Mouse (Mus musculus) liver, postnatal 0 days (tissue): ENCODE measurements around the gene Slc38a4.
A peak's percentile ranks its signal among the peaks of the same experiment; 100 is the strongest.

ENCODE experiments used
- CTCF ChIP-seq: sonication (generic); IDR thresholded peaks from 2 replicates; pipeline ENCODE4 v1.5.1; 2016; ENCODE audit warnings: antibody characterized with exemption, low read depth
- EP300 ChIP-seq: IDR thresholded peaks from 2 replicates; pipeline ENCODE4 v1.6.1; 2016; ENCODE audit warnings: antibody characterized with exemption, low read depth, mild to moderate bottlenecking

DNA sequence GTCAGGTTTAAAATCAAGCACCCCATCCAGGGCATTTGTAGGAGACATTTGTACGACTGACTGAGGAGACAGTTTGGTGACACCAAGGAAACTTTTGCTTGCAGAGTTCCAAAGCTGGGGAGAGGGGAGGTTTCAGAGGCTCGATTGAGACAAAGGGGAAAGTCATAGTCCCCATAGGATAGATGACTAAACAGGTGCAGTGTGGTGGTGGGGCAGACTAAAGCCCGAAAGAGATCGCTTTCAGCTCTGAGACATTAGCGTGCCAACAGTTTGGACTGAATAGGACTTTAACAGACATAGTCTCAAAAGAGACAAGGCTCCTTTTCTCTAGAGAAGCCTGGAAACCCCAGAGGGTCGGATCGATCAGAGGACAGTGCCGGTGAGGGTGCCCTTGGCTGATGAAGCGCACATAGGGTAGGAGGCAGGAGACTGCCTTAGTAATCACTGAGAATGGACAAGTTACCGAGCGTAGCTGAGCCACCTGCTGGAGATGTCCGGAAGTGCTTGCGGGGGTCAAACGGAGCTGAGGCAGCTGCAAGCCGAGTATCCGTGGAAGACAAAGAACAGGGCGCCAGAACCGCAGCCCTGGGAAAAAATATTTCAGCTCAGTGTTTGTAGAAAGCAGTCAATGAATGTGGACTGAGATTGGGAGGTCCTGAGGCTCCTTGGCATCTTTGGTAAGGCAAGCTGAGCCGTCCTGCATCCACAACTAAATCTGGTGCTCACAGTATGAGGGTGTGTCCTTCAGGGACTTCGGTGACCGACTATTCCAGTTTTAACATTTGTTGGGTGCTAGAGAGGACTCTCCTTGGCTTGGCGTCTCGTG is 102.4 kb downstream of the Slc38a4 start:
- TF ChIP-seq CTCF, result peak; percentile 80
- TF ChIP-seq EP300, result no peak
